Mouse (Mus musculus): Measurements from ENCODE around the gene Taok1. TPM values are rescaled to one million over a fixed set of nuclear protein-coding genes. Genes with fewer than 3 reads are reported as not detected.
A peak's percentile ranks its signal among the peaks of the same experiment; 100 is the strongest.

Gene Taok1
- polyA plus RNA-seq, 1 experiment from 2014 or later, result 14.8 TPM

GRCm38 (mm10) chr11:77500361-77501325, 107.0 kb downstream of the Taok1 start:
- Histone ChIP-seq H3K27me3 (ENCODE audit: poor library complexity, severe bottlenecking) (no peaks in the 10 kb centered on the region), H3K36me3 (replicated peaks) (peaks cover 84% of the 10 kb centered on the region), H3K4me3 (no peak overlapping the region), H3K9me3 (no peaks in the 10 kb centered on the region), H3K4me1 (peaks cover 67% of the 10 kb centered on the region), H3K27ac (peak overlapping the region; percentile 31; the same call in 1 of the 2 replicates)
- 87% methylated on average over 17 of the region's 17 CpGs for WGBS
- DNase-seq (ENCODE audit: extremely low spot score, low spot score), result no peak

- DNase-seq (ENCODE audit: extremely low spot score, low spot score), result no peak
- H3K4me1 ChIP-seq, result peaks cover 79% of the 10 kb centered on the region
- H3K27me3 ChIP-seq (ENCODE audit: poor library complexity, severe bottlenecking), result no peaks in the 10 kb centered on the region
- 89% methylated on average over 7 of the region's 7 CpGs for WGBS
- no peaks in the 10 kb centered on the region for H3K9me3 ChIP-seq
- peak overlapping the region; percentile 80; the same call in 1 of the 2 replicates for H3K27ac ChIP-seq
- no peak overlapping the region for H3K4me3 ChIP-seq
- H3K36me3 ChIP-seq (replicated peaks), result peaks cover 72% of the 10 kb centered on the region
Measured at GRCm38 (mm10) chr11:77499354-77499753, 108.3 kb downstream of the Taok1 start.

GRCm38 (mm10) chr11:77498261-77499139, 109.1 kb downstream of the Taok1 start:
- no peaks in the 10 kb centered on the region for H3K27me3 ChIP-seq (ENCODE audit: poor library complexity, severe bottlenecking)
- no peak for DNase-seq (ENCODE audit: extremely low spot score, low spot score)
- peak overlapping the region; percentile 80 for H3K27ac ChIP-seq
- H3K4me3 ChIP-seq, result peak overlapping the region; percentile 23; the same call in 1 of the 2 replicates
- peaks cover 64% of the 10 kb centered on the region for H3K36me3 ChIP-seq (replicated peaks)
- H3K9me3 ChIP-seq, result no peaks in the 10 kb centered on the region
- peaks cover 83% of the 10 kb centered on the region for H3K4me1 ChIP-seq
- WGBS, result 71% methylated on average over 12 of the region's 12 CpGs

- no peaks in the 10 kb centered on the region for H3K27me3 ChIP-seq (ENCODE audit: poor library complexity, severe bottlenecking)
- peaks cover 79% of the 10 kb centered on the region for H3K4me1 ChIP-seq
- peaks cover 57% of the 10 kb centered on the region for H3K36me3 ChIP-seq (replicated peaks)
- DNase-seq (ENCODE audit: extremely low spot score, low spot score), result no peak
- no peaks in the 10 kb centered on the region for H3K9me3 ChIP-seq
- H3K27ac ChIP-seq, result peak overlapping the region; percentile 80
- 19% methylated on average over 4 of the region's 4 CpGs for WGBS
- H3K4me3 ChIP-seq, result peak overlapping the region; percentile 23; the same call in 1 of the 2 replicates
Measured at GRCm38 (mm10) chr11:77497851-77498250, 109.8 kb downstream of the Taok1 start.

GRCm38 (mm10) chr11:77497341-77497756, 110.3 kb downstream of the Taok1 start:
- Histone ChIP-seq H3K4me3 (peak overlapping the region; percentile 23), H3K36me3 (replicated peaks) (peaks cover 52% of the 10 kb centered on the region), H3K27ac (peak overlapping the region; percentile 80), H3K4me1 (peaks cover 82% of the 10 kb centered on the region), H3K27me3 (ENCODE audit: poor library complexity, severe bottlenecking) (no peaks in the 10 kb centered on the region), H3K9me3 (no peaks in the 10 kb centered on the region)
- 10% methylated on average over 6 of the region's 6 CpGs for WGBS
- DNase-seq (ENCODE audit: extremely low spot score, low spot score), result peak; percentile 76

GRCm38 (mm10) chr11:77495507-77495906, 112.1 kb downstream of the Taok1 start:
- H3K9me3 ChIP-seq, result no peaks in the 10 kb centered on the region
- no peaks in the 10 kb centered on the region for H3K27me3 ChIP-seq (ENCODE audit: poor library complexity, severe bottlenecking)
- 0 out of 2 replicates have a peak overlapping the region, but pooled peaks have one; percentile 12 for H3K27ac ChIP-seq
- H3K36me3 ChIP-seq (replicated peaks), result peaks cover 34% of the 10 kb centered on the region
- peaks cover 91% of the 10 kb centered on the region for H3K4me1 ChIP-seq
- H3K4me3 ChIP-seq, result peak overlapping the region; percentile 95
- DNase-seq (ENCODE audit: extremely low spot score, low spot score), result no peak

GRCm38 (mm10) chr11:77494782-77495181, 112.8 kb downstream of the Taok1 start:
- Histone ChIP-seq H3K4me1 (peaks cover 93% of the 10 kb centered on the region), H3K27ac (peak overlapping the region; percentile 95; the same call in 1 of the 2 replicates)
- DNase-seq (ENCODE audit: extremely low spot score, low spot score), result no peak

GRCm38 (mm10) chr11:77494344-77494676, 113.3 kb downstream of the Taok1 start:
- no peaks in the 10 kb centered on the region for H3K9me3 ChIP-seq
- peak overlapping the region; percentile 95 for H3K4me3 ChIP-seq
- peaks cover 22% of the 10 kb centered on the region for H3K36me3 ChIP-seq (replicated peaks)
- H3K4me1 ChIP-seq, result peaks cover 90% of the 10 kb centered on the region
- no peaks in the 10 kb centered on the region for H3K27me3 ChIP-seq (ENCODE audit: poor library complexity, severe bottlenecking)
- H3K27ac ChIP-seq, result peak overlapping the region; percentile 95
- WGBS, result 45% methylated on average over 4 of the region's 4 CpGs
- DNase-seq (ENCODE audit: extremely low spot score, low spot score), result no peak

More at GRCm38 (mm10) chr11:77494782-77495181, 112.8 kb downstream of the Taok1 start:
- WGBS, result 79% methylated on average over 6 of the region's 6 CpGs
- H3K36me3 ChIP-seq (replicated peaks), result peaks cover 26% of the 10 kb centered on the region
- peak overlapping the region; percentile 95 for H3K4me3 ChIP-seq
- no peaks in the 10 kb centered on the region for H3K27me3 ChIP-seq (ENCODE audit: poor library complexity, severe bottlenecking)
- H3K9me3 ChIP-seq, result no peaks in the 10 kb centered on the region

GRCm38 (mm10) chr11:77493512-77494343, 113.9 kb downstream of the Taok1 start, which contains the start of gene Git1:
TSS of gene Git1 (plus strand) at chr11:77493562.
- H3K4me1 ChIP-seq, result peaks cover 90% of the 10 kb centered on the region
- WGBS, result under 1% methylated on average over 66 of the region's 74 CpGs
- H3K9me3 ChIP-seq, result no peaks in the 10 kb centered on the region

GRCm38 (mm10) chr11:77492911-77493332, 114.7 kb downstream of the Taok1 start:
- DNase-seq (ENCODE audit: extremely low spot score, low spot score), result peak; percentile 89
- Histone ChIP-seq H3K27me3 (ENCODE audit: poor library complexity, severe bottlenecking) (no peaks in the 10 kb centered on the region), H3K4me3 (peak overlapping the region; percentile 95), H3K36me3 (replicated peaks) (peaks cover 8% of the 10 kb centered on the region), H3K4me1 (peaks cover 90% of the 10 kb centered on the region), H3K27ac (peak overlapping the region; percentile 95), H3K9me3 (no peaks in the 10 kb centered on the region)
- under 1% methylated on average over 32 of the region's 32 CpGs for WGBS

More at GRCm38 (mm10) chr11:77493512-77494343, 113.9 kb downstream of the Taok1 start, which contains the start of gene Git1:
- peak within 1 kb of the TSS; percentile 95 for H3K27ac ChIP-seq
- H3K4me3 ChIP-seq, result peak within 1 kb of the TSS; percentile 95
- H3K27me3 ChIP-seq (ENCODE audit: poor library complexity, severe bottlenecking), result no peaks in the 10 kb centered on the region
- peaks cover 16% of the 10 kb centered on the region for H3K36me3 ChIP-seq (replicated peaks)
- DNase-seq (ENCODE audit: extremely low spot score, low spot score), result peak; percentile 56

GRCm38 (mm10) chr11:77492311-77492871, 115.2 kb downstream of the Taok1 start:
- H3K4me1 ChIP-seq, result peaks cover 90% of the 10 kb centered on the region

More at GRCm38 (mm10) chr11:77492311-77492871, 115.2 kb downstream of the Taok1 start:
- no peak for DNase-seq (ENCODE audit: extremely low spot score, low spot score)
- peaks cover 8% of the 10 kb centered on the region for H3K36me3 ChIP-seq (replicated peaks)
- no peaks in the 10 kb centered on the region for H3K27me3 ChIP-seq (ENCODE audit: poor library complexity, severe bottlenecking)
- WGBS, result under 1% methylated on average over 18 of the region's 18 CpGs
- H3K9me3 ChIP-seq, result no peaks in the 10 kb centered on the region
- peak overlapping the region; percentile 95 for H3K4me3 ChIP-seq
- peak overlapping the region; percentile 95 for H3K27ac ChIP-seq

Measured in forebrain, embryonic 10.5 days (tissue).